Mouse (Mus musculus) megakaryocyte-erythroid progenitor cell, adult 5 weeks (primary cell): ENCODE results near the gene Chil6. TPM values are rescaled to one million over a fixed set of nuclear protein-coding genes. Genes with fewer than 3 reads are reported as not detected.

ENCODE experiments used
- polyA plus RNA-seq: library from polyadenylated mRNA; stranded (reverse); fragments of >175 nt; gene quantifications from 2 replicates; pipeline ENCODE4 v1.2.3, GENCODE M21; 2012

The Chil6 gene
- polyA plus RNA-seq: not detected in 2 replicates

DNA sequence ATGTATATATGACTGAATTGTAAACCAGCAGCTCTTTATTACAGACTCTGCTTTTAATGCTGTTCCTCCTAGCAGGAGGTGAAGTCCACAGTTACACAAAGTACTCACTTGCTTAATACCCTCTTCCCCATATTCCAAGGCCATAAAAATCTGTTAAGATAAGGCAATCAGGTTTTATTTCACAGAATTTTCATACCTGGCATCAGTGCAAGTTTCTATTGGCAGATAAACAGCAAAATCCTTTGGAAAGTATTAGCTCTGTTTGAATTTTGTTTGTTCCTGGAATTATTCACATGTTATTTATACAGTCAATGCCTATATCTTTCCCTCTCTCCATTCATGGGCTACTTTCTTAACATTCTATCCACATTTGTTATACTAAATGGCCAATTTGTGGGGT, at the start of gene Chil6:
Gene Chil6 (minus strand): TSS at position 101 of the 400 bp plus-strand sequence.

Other genes starting within 250 kb of the Chil6 start
- gene Chil3, start 238.6 kb downstream of the Chil6 start, polyA plus RNA-seq: 8.9 and 10.9 TPM in 2 replicates
- gene Chil4, start 186.7 kb downstream of the Chil6 start, polyA plus RNA-seq: not detected in 2 replicates
- 11.6 and 17.2 TPM in 2 replicates for gene Dennd2d, start 76.2 kb upstream of the Chil6 start, polyA plus RNA-seq
- 1.5 and 2.5 TPM in 2 replicates for gene Dram2, start 141.6 kb upstream of the Chil6 start, polyA plus RNA-seq
- 1.8 and 3.0 TPM in 2 replicates for gene Cept1, start 141.6 kb upstream of the Chil6 start, polyA plus RNA-seq